Mouse (Mus musculus): ENCODE results near the gene Mettl16. TPM values are rescaled to one million over a fixed set of nuclear protein-coding genes. Genes with fewer than 3 reads are reported as not detected.

Gene Mettl16
- polyA plus RNA-seq (2012; rRNA removed) (3.1 and 9.3 TPM in 2 replicates), polyA plus RNA-seq (2014; fragmentation: Nextera tagmentation; extraction: Ambion mirVana) (14.6 and 16.5 TPM in 2 replicates)

DNA sequence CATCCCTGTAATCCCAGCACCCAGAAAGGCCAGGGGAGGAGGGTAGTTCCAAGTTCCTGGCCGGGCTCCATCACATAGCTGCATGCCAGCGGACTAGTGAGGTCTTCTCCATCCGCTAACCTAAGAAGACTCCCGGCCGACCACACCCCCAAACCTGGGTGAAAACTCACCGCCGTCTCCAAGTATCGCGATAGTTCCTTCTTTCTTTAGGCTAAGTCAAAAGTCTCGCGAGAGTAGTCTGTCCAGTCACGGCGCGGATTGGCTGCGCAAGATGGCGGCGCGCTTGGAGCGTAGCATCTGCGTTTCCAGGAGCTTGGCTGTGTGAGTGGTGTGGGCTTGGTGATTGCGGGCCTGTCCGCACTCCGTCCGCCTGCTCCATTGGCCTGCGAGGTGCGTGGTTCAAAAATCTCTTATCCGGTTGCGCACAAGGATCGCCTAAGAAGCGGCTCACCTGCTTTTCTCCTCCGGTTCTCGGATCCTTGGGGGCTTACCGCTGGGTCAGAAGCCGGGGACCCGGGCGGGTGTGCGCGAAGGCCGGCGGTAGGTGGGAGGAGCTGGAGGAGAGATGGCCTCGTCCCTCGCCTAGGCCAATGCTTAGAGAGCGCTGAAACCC is at the start of gene Mettl16:
Gene Mettl16 (plus strand): TSS at position 236 of the 613 bp plus-strand sequence.
- Histone ChIP-seq H3K27ac (peak within 1 kb of the TSS; percentile 73), H3K4me2 (ENCODE audit: low read depth) (peak within 1 kb of the TSS; percentile 84), H3K27me3 (ENCODE audit: control insufficient read depth, insufficient read depth, low read length) (no peaks in the 10 kb centered on the region), H3K9ac (replicated peaks) (peak within 1 kb of the TSS; percentile 85), H3K4me3 (ENCODE audit: insufficient read depth in 1 of 2, low read depth in 2 of 2, low read length in 2 of 2) (peak within 1 kb of the TSS; percentile 94), H3K36me3 (replicated peaks; ENCODE audit: control insufficient read depth, insufficient read depth, low read depth) (peaks cover 7% of the 10 kb centered on the region), H3K9me3 (ENCODE audit: control insufficient read depth, low read length) (no peaks in the 10 kb centered on the region), H3K4me1 (replicated peaks; ENCODE audit: control insufficient read depth in 2 of 2, insufficient read depth in 2 of 2, low read length in 1 of 2) (peaks cover 12 to 14% of the 10 kb centered on the region in 2 experiments)
- DNase-seq (ENCODE audit: low read depth in 3 of 3, low spot score in 3 of 3): peak; percentile 96 to 97 (median 97)
- TF ChIP-seq EP300 (IDR thresholded peaks at IDR 0.05; ENCODE audit: low read depth) (peak; percentile 73), CTCF (IDR thresholded peaks at IDR 0.05; ENCODE audit: low read depth) (no peak)
- ATAC-seq (ENCODE audit: insufficient read depth): peak; percentile 91
- under 1% methylated on average over 43 of the region's 43 CpGs for WGBS (ENCODE audit: insufficient replicate concordance)

DNA sequence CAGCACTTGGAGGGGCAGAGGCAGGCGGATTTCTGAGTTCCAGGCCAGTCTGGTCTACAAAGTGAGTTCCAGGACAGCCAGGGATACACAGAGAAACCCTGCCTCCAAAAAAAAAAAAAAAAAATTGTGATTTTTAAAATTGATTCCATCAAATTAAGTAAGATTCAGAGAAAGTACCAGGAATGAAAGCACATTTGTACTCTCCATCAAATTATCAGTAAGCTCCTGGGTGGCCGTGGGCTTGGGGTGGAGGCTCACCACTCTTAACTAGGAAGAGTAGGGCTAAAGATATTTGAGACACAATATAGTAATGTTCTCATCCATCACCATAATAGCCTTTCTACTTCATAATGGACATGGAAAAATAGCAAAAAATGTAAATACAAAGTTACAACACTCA is 49.5 kb upstream of the Mettl16 start:
- H3K4me2 ChIP-seq (ENCODE audit: low read depth): peak overlapping the region; percentile 58
- no peak overlapping the region for H3K9ac ChIP-seq (replicated peaks)
- H3K27ac ChIP-seq: no peak overlapping the region
- WGBS (ENCODE audit: insufficient replicate concordance): 51% methylated on average over 2 of the region's 2 CpGs
- TF ChIP-seq EP300 (IDR thresholded peaks at IDR 0.05; ENCODE audit: low read depth) (no peak), CTCF (IDR thresholded peaks at IDR 0.05; ENCODE audit: low read depth) (no peak)
- ATAC-seq (ENCODE audit: insufficient read depth) (no peak), DNase-seq (ENCODE audit: low read depth in 3 of 3, low spot score in 3 of 3) (no peak)
- no peaks in the 10 kb centered on the region for H3K27me3 ChIP-seq (ENCODE audit: control insufficient read depth, insufficient read depth, low read length)
- H3K4me1 ChIP-seq (replicated peaks; ENCODE audit: control insufficient read depth in 2 of 2, insufficient read depth in 2 of 2, low read length in 1 of 2): peaks cover 10 to 22% of the 10 kb centered on the region in 2 experiments
- H3K36me3 ChIP-seq (replicated peaks; ENCODE audit: control insufficient read depth, insufficient read depth, low read depth): no peaks in the 10 kb centered on the region; the same call in 1 of the 2 replicates
- H3K4me3 ChIP-seq (ENCODE audit: insufficient read depth in 1 of 2, low read depth in 2 of 2, low read length in 2 of 2): peak overlapping the region in 1 of 2 experiments; percentile 35; a peak in 3 of 4 replicates
- no peaks in the 10 kb centered on the region for H3K9me3 ChIP-seq (ENCODE audit: control insufficient read depth, low read length)

DNA sequence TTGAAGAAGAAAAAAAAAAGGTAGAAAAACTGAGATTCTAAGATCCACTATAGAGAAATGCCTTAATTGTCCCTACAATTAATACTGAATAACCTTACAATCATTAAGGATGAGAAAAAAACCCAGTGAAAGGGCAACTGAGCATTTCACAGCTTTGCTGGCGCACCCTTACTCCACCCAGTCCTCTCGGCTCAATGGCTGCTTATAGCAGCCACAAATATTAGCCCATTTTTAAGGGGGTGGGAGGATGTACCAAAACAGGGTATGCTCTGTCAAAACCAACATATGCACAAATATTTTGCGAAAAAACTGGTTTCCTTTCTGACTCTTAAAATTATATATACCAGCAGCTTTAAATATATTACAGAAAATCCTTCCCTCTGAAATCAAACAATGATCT is 48.7 kb upstream of the Mettl16 start:
- H3K4me1 ChIP-seq (replicated peaks; ENCODE audit: control insufficient read depth in 2 of 2, insufficient read depth in 2 of 2, low read length in 1 of 2): peaks cover 10 to 22% of the 10 kb centered on the region in 2 experiments
- H3K27ac ChIP-seq: peak overlapping the region; percentile 17

DNA sequence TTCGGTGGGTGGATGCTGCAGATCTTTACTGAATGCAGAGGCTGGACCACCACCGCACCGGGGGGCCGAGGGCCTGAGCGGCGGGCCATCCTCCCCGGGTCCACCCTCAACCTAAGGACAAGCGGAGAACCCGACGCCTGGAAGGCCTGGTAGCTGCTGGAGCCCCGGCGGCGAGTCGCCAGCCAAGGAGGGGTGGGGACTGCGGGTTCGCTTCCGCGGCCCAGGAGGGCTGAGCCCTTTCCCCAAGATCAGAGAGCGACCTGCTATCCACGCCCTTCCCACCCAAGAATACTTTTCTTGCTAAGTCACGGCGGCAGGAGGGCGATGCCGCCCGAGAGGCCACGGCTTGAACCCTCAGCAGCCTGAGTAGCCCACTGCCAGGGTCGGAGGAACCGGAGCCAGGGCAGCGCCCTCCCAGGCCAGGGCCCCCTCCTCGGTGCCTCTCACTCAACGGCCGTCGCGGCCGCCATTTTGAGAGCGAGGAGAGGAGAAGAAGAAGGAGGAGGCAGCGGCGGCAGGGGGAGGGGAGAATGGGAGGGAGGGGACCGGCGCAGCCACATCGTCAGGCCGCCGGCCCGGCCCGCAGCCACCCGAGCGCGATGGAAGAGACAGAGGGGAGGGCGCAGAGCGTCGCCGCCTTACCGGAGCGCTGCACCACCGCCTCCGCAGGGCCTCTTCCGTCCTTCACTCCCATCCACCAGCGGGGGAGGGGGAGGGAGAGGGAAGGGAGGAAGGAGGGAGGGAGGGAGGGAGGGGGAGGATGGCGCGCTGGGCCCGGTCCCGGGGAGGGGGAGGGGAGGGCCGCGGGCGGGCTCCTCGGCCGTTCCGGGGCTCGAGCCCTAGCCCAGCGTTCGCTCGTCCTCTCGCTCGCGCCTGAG is 47.0 kb upstream of the Mettl16 start:
- WGBS (ENCODE audit: insufficient replicate concordance): under 1% methylated on average over 59 of the region's 75 CpGs
- peak; percentile 66 to 77 (median 67) for DNase-seq (ENCODE audit: low read depth in 3 of 3, low spot score in 3 of 3)
- Histone ChIP-seq H3K27me3 (ENCODE audit: control insufficient read depth, insufficient read depth, low read length) (no peaks in the 10 kb centered on the region), H3K9me3 (ENCODE audit: control insufficient read depth, low read length) (no peaks in the 10 kb centered on the region), H3K27ac (peak overlapping the region; percentile 94), H3K36me3 (replicated peaks; ENCODE audit: control insufficient read depth, insufficient read depth, low read depth) (no peaks in the 10 kb centered on the region; the same call in 1 of the 2 replicates), H3K4me3 (ENCODE audit: insufficient read depth in 1 of 2, low read depth in 2 of 2, low read length in 2 of 2) (peak overlapping the region; percentile 86 to 89), H3K4me2 (ENCODE audit: low read depth) (peak overlapping the region; percentile 89), H3K4me1 (replicated peaks; ENCODE audit: control insufficient read depth in 2 of 2, insufficient read depth in 2 of 2, low read length in 1 of 2) (peaks cover 10 to 22% of the 10 kb centered on the region in 2 experiments), H3K9ac (replicated peaks) (peak overlapping the region; percentile 97)
- ATAC-seq (ENCODE audit: insufficient read depth): peak; percentile 81
- TF ChIP-seq EP300 (IDR thresholded peaks at IDR 0.05; ENCODE audit: low read depth) (no peak; the same call in 1 of the 2 replicates), CTCF (IDR thresholded peaks at IDR 0.05; ENCODE audit: low read depth) (0 out of 2 replicates have a peak, but pooled peaks have one; percentile 1)

More for the DNA sequence above, 48.7 kb upstream of the Mettl16 start:
- Histone ChIP-seq H3K9me3 (ENCODE audit: control insufficient read depth, low read length) (no peaks in the 10 kb centered on the region), H3K4me3 (ENCODE audit: insufficient read depth in 1 of 2, low read depth in 2 of 2, low read length in 2 of 2) (peak overlapping the region; percentile 34 to 86; a peak in 3 of 4 replicates), H3K27me3 (ENCODE audit: control insufficient read depth, insufficient read depth, low read length) (no peaks in the 10 kb centered on the region), H3K4me2 (ENCODE audit: low read depth) (peak overlapping the region; percentile 89), H3K9ac (replicated peaks) (peak overlapping the region; percentile 48), H3K36me3 (replicated peaks; ENCODE audit: control insufficient read depth, insufficient read depth, low read depth) (no peaks in the 10 kb centered on the region; the same call in 1 of the 2 replicates)
- DNase-seq (ENCODE audit: low read depth in 3 of 3, low spot score in 3 of 3) (peak in 1 of 3 experiments; percentile 12), ATAC-seq (ENCODE audit: insufficient read depth) (no peak)
- 17% methylated on average over 3 of the region's 3 CpGs for WGBS (ENCODE audit: insufficient replicate concordance)
- no peak for TF ChIP-seq EP300 (IDR thresholded peaks at IDR 0.05; ENCODE audit: low read depth)
- TF ChIP-seq CTCF (IDR thresholded peaks at IDR 0.05; ENCODE audit: low read depth): no peak
